Mouse (Mus musculus): ENCODE measurements around the gene Osm.

The Osm gene

GRCm38 (mm10) chr11:4216248-4217000, 19.8 kb upstream of the Osm start:
- peak; percentile 80 to 92 for DNase-seq

GRCm38 (mm10) chr11:4217914-4218629, 18.1 kb upstream of the Osm start, which contains the start of gene Castor1:
Gene Castor1, plus strand, starts transcription at chr11:4218225.
- peak; percentile 97 to 98 for DNase-seq

- no peak for DNase-seq
Observed at GRCm38 (mm10) chr11:4218637-4219036, 17.6 kb upstream of the Osm start.

GRCm38 (mm10) chr11:4219317-4219751, 16.9 kb upstream of the Osm start:
- DNase-seq: peak; percentile 89 to 92

- DNase-seq: no peak
Observed at GRCm38 (mm10) chr11:4219908-4220307, 16.3 kb upstream of the Osm start.

GRCm38 (mm10) chr11:4220443-4221400, 15.5 kb upstream of the Osm start:
- peak; percentile 81 to 88 for DNase-seq

GRCm38 (mm10) chr11:4222046-4222950, 13.9 kb upstream of the Osm start:
- DNase-seq: no peak

- no peak for DNase-seq
Observed at GRCm38 (mm10) chr11:4223393-4224188, 12.6 kb upstream of the Osm start.

- no peak for DNase-seq
Observed at GRCm38 (mm10) chr11:4224223-4224622, 12.0 kb upstream of the Osm start.

GRCm38 (mm10) chr11:4226569-4227325, 9.5 kb upstream of the Osm start:
- DNase-seq: no peak

- DNase-seq: no peak
Observed at GRCm38 (mm10) chr11:4228463-4228862, 7.8 kb upstream of the Osm start.

- no peak for DNase-seq
Observed at GRCm38 (mm10) chr11:4229841-4230240, 6.4 kb upstream of the Osm start.

- no peak for DNase-seq
Observed at GRCm38 (mm10) chr11:4231435-4231834, 4.8 kb upstream of the Osm start.

- DNase-seq: no peak
Observed at GRCm38 (mm10) chr11:4232644-4233043, 3.6 kb upstream of the Osm start.

- DNase-seq: no peak
Observed at GRCm38 (mm10) chr11:4235052-4235655, 1.1 kb upstream of the Osm start.

GRCm38 (mm10) chr11:4236546-4237067, 387 bp downstream of the Osm start:
- DNase-seq: no peak

GRCm38 (mm10) chr11:4237389-4237912, 1.2 kb downstream of the Osm start:
- DNase-seq: no peak

- no peak for DNase-seq
Observed at GRCm38 (mm10) chr11:4238167-4238566, 1.9 kb downstream of the Osm start.

GRCm38 (mm10) chr11:4239691-4240090, 3.5 kb downstream of the Osm start:
- DNase-seq: no peak

All from kidney, postnatal 25 days (tissue).